Mouse (Mus musculus) forebrain, embryonic 12.5 days (tissue): ENCODE measurements around the gene Abi2. TPM values are rescaled to one million over a fixed set of nuclear protein-coding genes. Genes with fewer than 3 reads are reported as not detected.
"Not testable (repeated sequence)": the region's sequence is repeated elsewhere in the genome, so short reads cannot be mapped to it uniquely, and the experiment has no call there.

Experiments
- ATAC-seq: fragments of 200-750 bp; cut with Nextera tagmentation; 2 replicates; pipeline ENCODE4 v1.8.0; 2017; ENCODE audit warnings: moderate TSS enrichment; ENCODE audit not compliant: low FRiP score
- H3K27ac ChIP-seq: fragments of 300-500 bp; sonication (generic); 2 replicates; pipeline ENCODE4 v1.5.1; 2016; ENCODE audit warnings: mild to moderate bottlenecking
- H3K27me3 ChIP-seq: fragments of 300-500 bp; sonication (generic); 2 replicates; pipeline ENCODE4 v1.6.1; 2016; ENCODE audit warnings: mild to moderate bottlenecking
- H3K36me3 ChIP-seq: fragments of 300-500 bp; sonication (generic); replicated peaks from 2 replicates; pipeline ENCODE4 v1.6.1; 2016; ENCODE audit warnings: mild to moderate bottlenecking
- H3K4me1 ChIP-seq: fragments of 300-500 bp; sonication (generic); 2 replicates; pipeline ENCODE4 v1.6.1; 2016
- H3K4me2 ChIP-seq: fragments of 300-500 bp; sonication (generic); 2 replicates; pipeline ENCODE4 v1.6.1; 2016; ENCODE audit warnings: mild to moderate bottlenecking, moderate library complexity
- H3K4me3 ChIP-seq: fragments of 300-500 bp; sonication (generic); replicated peaks from 2 replicates; pipeline ENCODE4 v1.5.1; 2016; ENCODE audit warnings: mild to moderate bottlenecking
- H3K9ac ChIP-seq: fragments of 300-500 bp; sonication (generic); 2 replicates; pipeline ENCODE4 v1.6.1; 2016; ENCODE audit warnings: mild to moderate bottlenecking
- H3K9me3 ChIP-seq: fragments of 300-500 bp; sonication (generic); 2 replicates; pipeline ENCODE4 v1.6.1; 2016
- WGBS: fragments of 180-500 bp; shearing (Covaris S2); methylation state at CpG from one replicate; pipeline ENCODE4 v1.1.7; 2016; 5-methylcytosine and 5-hydroxymethylcytosine counted together
- polyA plus RNA-seq: library from polyadenylated mRNA; unstranded; fragments of >200 nt; fragmentation: Nextera tagmentation; extraction: Ambion mirVana; gene quantifications from 2 replicates; pipeline ENCODE4 v1.2.1, GENCODE M21; 2016

The Abi2 gene
- polyA plus RNA-seq, 1 experiment from 2014 or later: 65.3 TPM

- Histone ChIP-seq H3K4me2 (no peak overlapping the region), H3K9ac (no peak overlapping the region), H3K27ac (no peak overlapping the region), H3K4me3 (no peak overlapping the region), H3K36me3 (peaks cover 8% of the 10 kb centered on the region; the same call in 1 of the 2 replicates), H3K27me3 (no peaks in the 10 kb centered on the region), H3K4me1 (no peaks in the 10 kb centered on the region), H3K9me3 (no peaks in the 10 kb centered on the region)
- 5% methylated on average over 1 of the region's 1 CpGs for WGBS
- ATAC-seq: no peak
Observed at GRCm38 (mm10) chr1:60432497-60432896, 23.1 kb downstream of the Abi2 start.

GRCm38 (mm10) chr1:60441438-60441837, 32.0 kb downstream of the Abi2 start:
- WGBS: 82% methylated on average over 5 of the region's 5 CpGs
- not testable (repeated sequence) for H3K9me3 ChIP-seq, H3K27ac ChIP-seq

GRCm38 (mm10) chr1:60447067-60447466, 37.6 kb downstream of the Abi2 start:
- peaks cover 16% of the 10 kb centered on the region for H3K36me3 ChIP-seq
- ATAC-seq: no peak
- no peak overlapping the region for H3K27ac ChIP-seq
- no peaks in the 10 kb centered on the region for H3K27me3 ChIP-seq
- no peaks in the 10 kb centered on the region for H3K4me1 ChIP-seq
- H3K4me2 ChIP-seq: no peak overlapping the region
- no peak overlapping the region for H3K9ac ChIP-seq
- H3K9me3 ChIP-seq: no peaks in the 10 kb centered on the region
- H3K4me3 ChIP-seq: no peak overlapping the region
- 88% methylated on average over 12 of the region's 12 CpGs for WGBS

More at GRCm38 (mm10) chr1:60441438-60441837, 32.0 kb downstream of the Abi2 start:
- H3K4me2 ChIP-seq, ATAC-seq, H3K9ac ChIP-seq, H3K4me1 ChIP-seq, H3K27me3 ChIP-seq, H3K4me3 ChIP-seq: not testable (repeated sequence)
- peaks cover 11% of the 10 kb centered on the region for H3K36me3 ChIP-seq

GRCm38 (mm10) chr1:60449896-60450295, 40.5 kb downstream of the Abi2 start:
- WGBS: 44% methylated on average over 1 of the region's 1 CpGs
- Histone ChIP-seq H3K27me3 (no peaks in the 10 kb centered on the region), H3K4me2 (no peak overlapping the region), H3K9ac (no peak overlapping the region), H3K9me3 (no peaks in the 10 kb centered on the region), H3K4me3 (no peak overlapping the region), H3K27ac (no peak overlapping the region), H3K4me1 (no peaks in the 10 kb centered on the region), H3K36me3 (peaks cover 20% of the 10 kb centered on the region)
- ATAC-seq: no peak

GRCm38 (mm10) chr1:60460623-60461022, 51.2 kb downstream of the Abi2 start:
- no peak overlapping the region for H3K27ac ChIP-seq
- no peak overlapping the region for H3K9ac ChIP-seq
- ATAC-seq: no peak
- H3K9me3 ChIP-seq: no peaks in the 10 kb centered on the region
- H3K4me1 ChIP-seq: no peaks in the 10 kb centered on the region
- peaks cover 20% of the 10 kb centered on the region for H3K36me3 ChIP-seq
- WGBS: 88% methylated on average over 1 of the region's 1 CpGs
- no peak overlapping the region for H3K4me2 ChIP-seq
- H3K27me3 ChIP-seq: no peaks in the 10 kb centered on the region
- H3K4me3 ChIP-seq: no peak overlapping the region

GRCm38 (mm10) chr1:60469491-60469890, 60.1 kb downstream of the Abi2 start:
- ATAC-seq: no peak
- Histone ChIP-seq H3K27ac (no peak overlapping the region), H3K4me2 (no peak overlapping the region), H3K9ac (no peak overlapping the region), H3K36me3 (peaks cover 29% of the 10 kb centered on the region), H3K27me3 (no peaks in the 10 kb centered on the region), H3K4me3 (no peak overlapping the region), H3K4me1 (no peaks in the 10 kb centered on the region), H3K9me3 (no peaks in the 10 kb centered on the region)
- 97% methylated on average over 2 of the region's 2 CpGs for WGBS

GRCm38 (mm10) chr1:60470541-60470940, 61.1 kb downstream of the Abi2 start:
- Histone ChIP-seq H3K36me3 (peaks cover 20% of the 10 kb centered on the region), H3K4me1 (no peaks in the 10 kb centered on the region), H3K27ac (no peak overlapping the region), H3K9ac (no peak overlapping the region), H3K4me2 (no peak overlapping the region), H3K4me3 (no peak overlapping the region), H3K27me3 (no peaks in the 10 kb centered on the region), H3K9me3 (no peaks in the 10 kb centered on the region)
- no peak for ATAC-seq
- 95% methylated on average over 7 of the region's 7 CpGs for WGBS

GRCm38 (mm10) chr1:60481561-60481960, 72.1 kb downstream of the Abi2 start:
- no peak overlapping the region for H3K27ac ChIP-seq
- H3K4me2 ChIP-seq: no peak overlapping the region
- ATAC-seq: no peak
- H3K4me3 ChIP-seq: no peak overlapping the region
- no peaks in the 10 kb centered on the region for H3K4me1 ChIP-seq
- H3K9ac ChIP-seq: no peak overlapping the region
- H3K27me3 ChIP-seq: no peaks in the 10 kb centered on the region
- H3K9me3 ChIP-seq: no peaks in the 10 kb centered on the region
- peaks cover 33% of the 10 kb centered on the region for H3K36me3 ChIP-seq
- 69% methylated on average over 1 of the region's 1 CpGs for WGBS

GRCm38 (mm10) chr1:60482881-60483280, 73.5 kb downstream of the Abi2 start:
- no peak overlapping the region for H3K27ac ChIP-seq
- no peak overlapping the region for H3K4me2 ChIP-seq
- no peak overlapping the region for H3K9ac ChIP-seq
- H3K36me3 ChIP-seq: peaks cover 26% of the 10 kb centered on the region
- H3K4me1 ChIP-seq: no peaks in the 10 kb centered on the region
- WGBS: 100% methylated on average over 1 of the region's 1 CpGs
- H3K4me3 ChIP-seq: no peak overlapping the region
- no peak for ATAC-seq
- no peaks in the 10 kb centered on the region for H3K27me3 ChIP-seq
- H3K9me3 ChIP-seq: no peaks in the 10 kb centered on the region

- Histone ChIP-seq H3K9me3 (no peaks in the 10 kb centered on the region), H3K4me1 (no peaks in the 10 kb centered on the region), H3K9ac (no peak overlapping the region), H3K4me2 (no peak overlapping the region), H3K27ac (no peak overlapping the region), H3K27me3 (no peaks in the 10 kb centered on the region), H3K36me3 (peaks cover 35% of the 10 kb centered on the region), H3K4me3 (no peak overlapping the region)
- ATAC-seq: no peak
- WGBS: 81% methylated on average over 3 of the region's 3 CpGs
Observed at GRCm38 (mm10) chr1:60485649-60486048, 76.2 kb downstream of the Abi2 start.

- ATAC-seq: no peak
- no peaks in the 10 kb centered on the region for H3K9me3 ChIP-seq
- no peak overlapping the region for H3K27ac ChIP-seq
- no peak overlapping the region for H3K4me2 ChIP-seq
- 86% methylated on average over 8 of the region's 8 CpGs for WGBS
- peaks cover 56% of the 10 kb centered on the region for H3K36me3 ChIP-seq
- H3K27me3 ChIP-seq: no peaks in the 10 kb centered on the region
- no peak overlapping the region for H3K4me3 ChIP-seq
- H3K9ac ChIP-seq: no peak overlapping the region
- H3K4me1 ChIP-seq: no peaks in the 10 kb centered on the region
Observed at GRCm38 (mm10) chr1:60488635-60489034, 79.2 kb downstream of the Abi2 start.

- no peaks in the 10 kb centered on the region for H3K9me3 ChIP-seq
- no peaks in the 10 kb centered on the region for H3K4me1 ChIP-seq
- H3K27ac ChIP-seq: no peak overlapping the region
- no peak overlapping the region for H3K4me3 ChIP-seq
- peaks cover 62% of the 10 kb centered on the region for H3K36me3 ChIP-seq
- H3K4me2 ChIP-seq: no peak overlapping the region
- 0 out of 2 replicates have a peak, but pooled peaks have one; percentile 41 for ATAC-seq
- H3K9ac ChIP-seq: no peak overlapping the region
- 80% methylated on average over 2 of the region's 2 CpGs for WGBS
- H3K27me3 ChIP-seq: no peaks in the 10 kb centered on the region
Observed at GRCm38 (mm10) chr1:60489660-60490059, 80.2 kb downstream of the Abi2 start.

- WGBS: 83% methylated on average over 4 of the region's 4 CpGs
- Histone ChIP-seq H3K9ac (no peak overlapping the region), H3K36me3 (peaks cover 69% of the 10 kb centered on the region), H3K9me3 (no peaks in the 10 kb centered on the region), H3K4me2 (no peak overlapping the region), H3K27me3 (no peaks in the 10 kb centered on the region), H3K4me1 (no peaks in the 10 kb centered on the region), H3K4me3 (no peak overlapping the region), H3K27ac (no peak overlapping the region)
- ATAC-seq: no peak
Observed at GRCm38 (mm10) chr1:60490510-60490909, 81.1 kb downstream of the Abi2 start.
